Mouse (Mus musculus): ENCODE measurements at regions not wholly inside any gene's neighbourhood (a gene's known extent, or its start where the extent isn't known, plus 50 kb on each side); places are given as distances from the start of the nearest gene placed in this dataset.

DNA sequence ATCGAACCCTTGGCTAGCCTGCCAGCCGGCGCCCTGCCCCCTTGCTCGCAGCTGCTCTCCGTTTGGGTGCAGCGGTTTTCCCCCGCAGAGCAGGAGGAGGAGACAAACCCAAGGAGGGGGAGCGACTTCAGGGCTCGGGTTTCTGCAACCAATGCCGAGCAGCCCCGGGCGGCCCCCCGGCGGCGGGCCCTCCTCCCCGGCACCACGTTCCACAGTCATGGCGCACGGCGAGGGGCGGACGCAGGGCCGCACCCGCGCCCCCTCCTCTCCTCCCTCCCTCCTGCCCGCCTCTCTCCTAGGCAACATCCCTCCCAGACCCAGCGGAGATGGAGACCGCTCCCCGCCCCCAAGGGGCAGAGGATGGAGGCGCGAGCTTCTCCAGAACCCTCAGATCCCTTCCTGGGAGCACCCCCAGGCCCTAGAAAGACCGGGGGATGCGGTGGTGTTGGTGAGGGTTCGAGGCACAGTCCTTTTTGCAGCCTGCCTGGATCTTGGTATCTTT, 129.4 kb upstream of the Ubr2 start:
- DNase-seq: peak; percentile 95

- DNase-seq: peak; percentile 51
Measured at GRCm38 (mm10) chr17:47139171-47139617, 128.8 kb upstream of the Ubr2 start.

DNA sequence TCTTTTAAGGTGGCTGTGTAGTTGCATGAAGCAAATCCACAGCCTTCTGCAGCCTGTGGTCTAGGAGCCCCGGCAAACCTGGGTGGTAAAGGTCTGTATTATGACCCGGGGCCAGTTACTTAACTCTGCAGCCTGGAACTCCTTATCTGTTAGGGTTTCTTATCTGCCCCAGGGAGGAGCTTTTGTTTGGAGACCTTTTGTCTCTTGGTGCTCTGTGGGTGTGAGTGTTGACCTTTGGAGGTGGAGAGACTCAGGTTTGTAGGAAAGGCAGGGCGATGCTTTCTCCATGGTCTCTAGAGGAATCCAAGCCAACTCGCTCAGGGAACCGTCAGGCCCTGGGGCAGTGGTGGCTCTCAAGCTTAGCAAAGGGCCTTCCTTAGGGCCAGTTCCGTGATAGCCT, 127.8 kb upstream of the Ubr2 start:
- no peak for DNase-seq

DNA sequence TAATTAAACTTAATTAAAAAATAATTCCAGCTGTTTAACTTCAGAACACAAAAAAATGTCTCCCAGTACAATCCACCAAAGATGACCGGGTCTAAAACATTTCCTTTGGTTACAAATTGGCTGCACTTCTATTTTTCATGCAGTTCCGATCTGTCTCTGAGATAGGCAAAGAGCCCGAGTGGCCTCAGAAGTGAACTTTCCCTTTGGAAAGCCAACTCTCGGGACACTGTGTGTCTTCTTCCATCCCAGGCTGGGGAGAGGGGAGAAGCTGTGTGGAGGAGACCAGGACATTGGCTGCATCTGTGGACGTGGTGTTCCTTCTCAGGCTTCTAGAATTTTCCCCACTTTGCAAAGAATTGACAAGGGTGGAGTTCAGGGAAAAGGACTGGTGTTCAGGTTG, 125.0 kb upstream of the Ubr2 start:
- DNase-seq: peak; percentile 62

- no peak for DNase-seq
Measured at GRCm38 (mm10) chr17:47133785-47134184, 123.4 kb upstream of the Ubr2 start.

- DNase-seq: no peak
Measured at GRCm38 (mm10) chr17:47127571-47127970, 117.2 kb upstream of the Ubr2 start.

DNA sequence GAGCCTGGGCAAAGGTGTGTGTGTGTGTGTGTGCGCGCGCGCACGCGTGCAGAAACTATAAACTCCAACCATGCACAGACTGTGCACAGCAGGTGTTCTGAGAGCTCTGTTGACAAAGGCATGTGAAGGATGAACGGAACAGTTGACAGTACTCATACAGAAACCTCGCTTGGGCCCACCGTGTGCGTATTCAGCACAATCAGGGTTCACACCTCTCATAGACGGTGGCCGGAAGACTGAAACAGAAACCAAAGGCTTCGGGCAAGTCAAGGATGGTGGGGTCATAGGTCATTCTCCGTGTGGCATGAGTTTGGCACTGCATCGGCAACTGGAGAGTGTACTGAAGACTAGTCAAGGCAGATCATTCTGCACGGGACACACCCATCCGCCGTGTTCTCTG, 113.2 kb upstream of the Ubr2 start:
- DNase-seq: no peak

DNA sequence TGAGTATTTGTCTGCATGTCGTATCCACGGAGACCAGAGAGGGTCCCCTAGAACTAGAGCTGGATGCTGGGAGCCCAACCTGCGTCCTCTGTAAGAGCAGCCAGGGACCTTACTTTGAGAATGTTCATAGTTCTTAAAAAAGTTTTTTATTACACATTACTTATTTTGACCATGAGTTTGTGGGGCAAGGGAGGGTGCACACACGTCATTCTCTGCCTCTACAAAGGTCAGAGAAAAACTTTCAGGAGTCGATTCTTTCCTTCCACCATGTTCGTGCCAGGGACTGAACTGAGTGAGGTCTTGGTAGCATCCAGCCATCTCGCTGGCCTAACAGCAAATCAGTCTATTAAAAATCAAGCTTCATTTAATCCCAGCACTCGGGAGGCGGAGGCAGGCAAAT, 111.9 kb upstream of the Ubr2 start:
- no peak for DNase-seq

GRCm38 (mm10) chr17:47118010-47118409, 107.7 kb upstream of the Ubr2 start:
- DNase-seq: no peak

DNA sequence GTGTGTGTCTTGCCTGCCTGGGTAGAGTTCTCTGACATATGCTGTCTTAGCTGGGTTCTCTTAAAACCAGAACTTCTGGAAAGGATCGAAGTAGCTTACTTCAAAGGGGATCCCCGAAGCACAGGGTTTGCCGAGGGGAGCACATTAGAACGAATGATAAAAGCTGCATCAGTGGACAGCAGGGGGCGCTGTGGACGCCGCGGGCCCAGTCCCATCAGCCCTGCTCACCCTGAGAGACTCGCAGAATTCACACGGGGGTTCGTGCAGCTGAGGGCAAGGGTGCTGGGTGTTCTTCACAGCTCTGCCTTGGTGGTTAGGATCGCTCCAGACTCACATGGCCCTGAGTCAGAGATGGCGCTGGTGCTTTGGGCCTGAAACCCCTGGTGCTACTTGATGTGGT, 105.4 kb upstream of the Ubr2 start:
- DNase-seq: peak; percentile 48

- DNase-seq: no peak
Measured at GRCm38 (mm10) chr17:47115141-47115540, 104.8 kb upstream of the Ubr2 start.

- DNase-seq: no peak
Measured at GRCm38 (mm10) chr17:47114736-47115135, 104.4 kb upstream of the Ubr2 start.

GRCm38 (mm10) chr17:47112556-47113225, 102.3 kb upstream of the Ubr2 start:
- DNase-seq: no peak

- no peak for DNase-seq
Measured at GRCm38 (mm10) chr17:47110836-47111235, 100.5 kb upstream of the Ubr2 start.

GRCm38 (mm10) chr17:47104328-47104727, 94.0 kb upstream of the Ubr2 start:
- no peak for DNase-seq

DNA sequence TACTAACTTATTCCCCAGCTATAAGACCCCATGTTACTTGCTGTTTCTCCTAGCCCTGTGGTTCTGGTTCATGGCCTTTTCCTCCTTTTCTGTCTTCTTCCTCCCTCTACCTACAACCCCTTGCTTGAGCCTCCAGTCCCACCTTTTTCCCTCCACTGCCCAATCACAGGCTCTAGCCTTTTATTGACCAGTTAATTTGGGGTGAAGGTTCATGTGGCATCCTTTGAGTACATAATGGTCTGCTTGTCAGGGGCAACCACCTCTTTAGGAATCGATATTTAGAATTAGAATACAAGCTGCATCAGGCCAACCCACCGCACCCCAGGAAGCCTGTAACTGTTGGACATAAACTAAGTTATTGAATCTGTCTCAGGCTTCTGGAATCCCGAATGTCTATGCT, 84.8 kb upstream of the Ubr2 start:
- DNase-seq: no peak

- DNase-seq: no peak
Measured at GRCm38 (mm10) chr17:47092076-47092475, 81.7 kb upstream of the Ubr2 start.

DNA sequence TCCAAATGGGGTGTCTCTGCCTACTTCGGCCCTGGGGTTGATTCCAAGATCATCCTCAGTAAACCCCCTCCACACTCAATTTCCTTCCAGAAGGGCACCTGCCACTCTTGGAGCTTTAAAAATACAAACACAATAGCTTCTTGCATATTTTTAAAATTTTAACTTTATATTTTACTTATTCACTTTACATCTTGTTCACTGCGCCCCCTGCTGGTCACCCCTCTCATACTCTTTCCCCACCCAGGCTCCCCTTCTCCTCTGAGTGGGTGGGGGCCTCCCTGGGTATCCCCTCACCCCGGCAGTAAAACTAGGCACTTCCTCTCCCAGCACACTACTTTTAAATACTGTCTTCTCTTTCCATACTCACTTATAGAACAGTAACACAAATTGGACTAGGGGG, 79.4 kb upstream of the Ubr2 start:
- DNase-seq: peak; percentile 41

DNA sequence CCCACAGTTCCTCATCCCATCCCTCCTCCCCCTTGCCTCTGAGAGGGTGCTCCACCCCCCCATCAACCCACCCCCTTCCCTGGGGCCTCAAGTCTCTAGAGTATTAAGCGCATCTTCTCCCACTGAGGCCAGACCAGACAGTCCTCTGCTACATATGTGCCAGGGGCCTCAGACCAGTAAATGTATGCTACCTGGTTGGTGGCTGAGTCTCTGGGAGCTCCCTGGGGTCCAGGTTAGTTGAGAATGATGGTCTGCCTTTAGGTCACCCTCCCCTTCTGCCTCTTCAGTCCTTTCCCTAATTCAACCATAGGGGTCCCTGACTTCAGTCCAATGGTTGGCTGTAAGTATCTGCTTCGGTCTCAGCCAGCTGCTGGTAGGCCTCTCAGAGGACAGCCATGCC, 58.9 kb upstream of the Ubr2 start:
- DNase-seq: no peak

DNA sequence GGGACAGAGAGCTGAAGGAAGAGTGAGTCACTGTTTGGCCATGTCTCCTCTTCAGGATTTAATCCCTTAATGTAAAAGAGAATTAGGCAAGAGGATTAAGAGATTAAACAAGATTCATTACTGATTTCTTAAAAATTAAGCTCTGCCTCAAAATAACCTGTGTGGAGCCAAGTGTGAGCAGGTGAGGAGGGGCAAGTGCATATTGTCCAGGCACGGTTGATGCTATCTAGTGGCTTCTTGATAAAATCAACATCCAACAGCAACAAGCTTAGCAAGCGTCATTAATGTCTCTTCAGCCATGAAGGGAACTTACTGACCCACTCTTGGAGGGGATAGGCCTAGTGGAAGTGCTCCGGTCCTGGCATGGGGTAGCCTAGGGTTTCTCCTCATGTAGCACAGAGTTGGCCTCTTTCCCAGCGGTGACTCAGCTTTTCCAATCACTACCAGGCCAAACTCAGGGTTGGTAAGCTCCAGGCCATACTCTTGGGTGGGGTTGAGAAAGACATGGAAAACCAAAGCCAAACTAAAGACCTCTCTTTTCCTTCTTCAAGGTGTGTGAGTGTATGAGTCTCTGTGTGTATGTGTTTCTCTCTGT, 55.0 kb upstream of the Ubr2 start:
- DNase-seq: peak; percentile 42

DNA sequence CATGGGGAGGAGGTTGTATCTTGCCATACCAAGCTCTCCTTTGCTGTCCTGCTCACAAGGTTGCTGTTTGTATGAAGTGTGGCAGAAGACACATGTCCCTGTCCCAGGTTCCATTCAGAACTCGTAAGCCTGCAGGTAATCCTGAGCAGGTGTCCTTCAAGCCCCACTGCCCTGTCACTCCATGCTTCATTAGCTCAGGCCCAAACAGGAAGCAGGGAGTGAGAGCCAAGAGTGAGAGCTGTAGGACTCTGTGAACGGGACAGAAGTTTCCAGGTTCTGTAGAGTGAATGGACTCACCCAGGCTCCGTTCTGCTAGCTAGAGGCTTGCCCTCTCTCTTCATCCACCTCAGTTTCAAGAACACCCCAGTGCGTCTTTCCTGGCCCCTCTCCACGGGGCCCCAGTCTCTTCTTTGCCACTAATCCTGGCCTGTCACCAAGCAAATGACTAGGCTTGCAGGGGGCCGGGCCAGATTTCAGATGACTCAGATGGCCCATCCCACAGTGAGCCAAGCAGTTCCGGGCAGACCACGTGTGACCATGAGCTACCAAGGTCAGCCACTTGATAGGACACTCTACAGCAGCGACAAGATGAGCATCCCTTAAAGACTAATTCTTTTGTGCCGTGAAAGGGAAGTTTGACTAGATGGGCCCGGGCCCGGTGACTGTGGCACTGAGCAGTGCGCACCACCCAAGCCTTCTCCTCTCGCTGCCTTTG, 54.4 kb upstream of the Ubr2 start:
- no peak for DNase-seq

DNA sequence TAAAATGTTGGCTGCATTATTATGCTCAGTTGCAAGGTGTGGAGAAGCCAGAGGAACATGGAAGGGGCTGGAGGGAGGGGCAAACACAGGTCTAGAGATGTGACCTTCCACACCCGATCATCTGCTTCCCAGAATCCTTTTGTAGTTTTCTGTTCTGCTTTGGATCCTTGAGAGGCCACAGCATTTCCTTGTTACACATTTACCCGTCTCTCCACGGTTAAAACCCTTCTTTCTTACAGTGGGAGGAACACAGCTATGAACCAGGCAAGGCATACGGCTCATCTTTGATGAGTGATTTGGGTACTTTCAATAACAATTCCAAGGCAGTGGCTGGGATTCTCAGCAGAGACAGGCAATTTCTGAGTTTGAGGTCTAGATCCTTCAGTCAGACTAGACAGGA, 53.6 kb upstream of the Ubr2 start:
- DNase-seq: no peak

GRCm38 (mm10) chr17:47061031-47061620, 50.8 kb upstream of the Ubr2 start:
- DNase-seq: no peak
